Mouse (Mus musculus) CH12.LX (cell line): ENCODE data around the gene Gif. TPM values are rescaled to one million over a fixed set of nuclear protein-coding genes. Genes with fewer than 3 reads are reported as not detected.
A peak's percentile ranks its signal among the peaks of the same experiment; 100 is the strongest.

ENCODE experiments used
- DNase-seq: peaks from one replicate; pipeline ENCODE4 v3.0.0-alpha.2; 2013; ENCODE audit errors: extremely low read depth
- H3K27ac ChIP-seq: 2 replicates; pipeline ENCODE4 v1.5.1; 2012; ENCODE audit warnings: low read depth, mild to moderate bottlenecking, control low read depth, moderate library complexity; ENCODE audit not compliant: insufficient read depth
- H3K27me3 ChIP-seq: replicated peaks from 2 replicates; pipeline ENCODE3; 2012; ENCODE audit warnings: inconsistent platforms
- H3K36me3 ChIP-seq, 2 experiments: replicated peaks in 1 of 2; 2 replicates each; pipeline versions ENCODE3 to v1.6.1; 2012; ENCODE audit warnings: inconsistent platforms in 1 of 2, low read length in 1 of 2, mild to moderate bottlenecking in 1 of 2, mixed read lengths in 1 of 2, moderate library complexity in 1 of 2; ENCODE audit not compliant: control insufficient read depth in 1 of 2, insufficient read depth in 1 of 2
- H3K4me1 ChIP-seq, 2 experiments: 2 replicates each; pipeline ENCODE4 v1.6.1; 2012; ENCODE audit warnings: inconsistent platforms in 1 of 2, moderate library complexity in 1 of 2; ENCODE audit not compliant: insufficient read depth in 2 of 2, control insufficient read depth in 1 of 2
- H3K4me2 ChIP-seq: 2 replicates; pipeline ENCODE4 v1.6.1; 2012; ENCODE audit warnings: low read depth, mild to moderate bottlenecking, control low read depth; ENCODE audit not compliant: poor library complexity, insufficient read depth, severe bottlenecking
- H3K4me3 ChIP-seq, 3 experiments: fragments of 150-350 bp in 1 of 3; sonication (generic) in 1 of 3; replicated peaks in 1 of 3; 2 replicates each; pipeline versions ENCODE3 to v1.5.1; 2011 to 2012; ENCODE audit warnings: low read depth in 2 of 3, low read length in 2 of 3, mild to moderate bottlenecking in 2 of 3, moderate library complexity in 2 of 3, control low read depth in 1 of 3, improper control_type of control experiment in 1 of 3, inconsistent platforms in 1 of 3, mixed read lengths in 1 of 3; ENCODE audit not compliant: poor library complexity in 1 of 3
- H3K79me2 ChIP-seq: replicated peaks from 2 replicates; pipeline ENCODE4 v1.6.1; 2012; ENCODE audit warnings: mild to moderate bottlenecking, moderate library complexity; ENCODE audit not compliant: control insufficient read depth, poor library complexity, insufficient read depth, severe bottlenecking; ENCODE audit errors: extremely low read depth
- H3K9ac ChIP-seq: 2 replicates; pipeline ENCODE4 v1.6.1; 2012; ENCODE audit warnings: low read depth, mild to moderate bottlenecking, control low read depth, moderate library complexity; ENCODE audit not compliant: insufficient read depth
- H3K9me3 ChIP-seq: replicated peaks from 2 replicates; pipeline ENCODE3; 2012; ENCODE audit warnings: low read length, inconsistent platforms, mixed read lengths
- CHD1 ChIP-seq: IDR thresholded peaks from 2 replicates; pipeline ENCODE4 v1.6.1; 2012; ENCODE audit warnings: low read depth, low read length, improper control_type of control experiment, inconsistent platforms
- CHD2 ChIP-seq: IDR thresholded peaks from 2 replicates; pipeline ENCODE4 v1.6.1; 2011; ENCODE audit warnings: low read length, improper control_type of control experiment
- CTCF ChIP-seq, 2 experiments: IDR thresholded peaks in 1 of 2; conservative IDR thresholded peaks in 1 of 2; 2 replicates each; pipeline ENCODE4 v1.5.1; 2011 to 2012; ENCODE audit warnings: low read depth in 2 of 2, low read length in 2 of 2, improper control_type of control experiment in 1 of 2, inconsistent platforms in 1 of 2, mild to moderate bottlenecking in 1 of 2, moderate library complexity in 1 of 2
- ELF1 ChIP-seq: IDR thresholded peaks from 2 replicates; pipeline ENCODE4 v1.6.1; 2014; ENCODE audit warnings: low read depth, mild to moderate bottlenecking, inconsistent platforms, low read length, improper control_type of control experiment
- EP300 ChIP-seq: IDR thresholded peaks from 2 replicates; pipeline ENCODE4 v1.6.1; 2011; ENCODE audit warnings: low read length, improper control_type of control experiment
- IRF4 ChIP-seq: IDR thresholded peaks from 2 replicates; pipeline ENCODE4 v1.6.1; 2014; ENCODE audit warnings: low read depth, mild to moderate bottlenecking, inconsistent platforms, low read length, improper control_type of control experiment
- JUN ChIP-seq: IDR thresholded peaks from 2 replicates; pipeline ENCODE4 v1.6.1; 2011; ENCODE audit warnings: low read depth, mild to moderate bottlenecking, low read length, improper control_type of control experiment, moderate library complexity; ENCODE audit not compliant: insufficient read depth
- JUND ChIP-seq: conservative IDR thresholded peaks from 2 replicates; pipeline ENCODE4 v1.6.1; 2011; ENCODE audit warnings: low read depth, low read length, improper control_type of control experiment
- MAFK ChIP-seq: IDR thresholded peaks from 2 replicates; pipeline ENCODE4 v1.6.1; 2011; ENCODE audit warnings: low read length, improper control_type of control experiment; ENCODE audit not compliant: insufficient replicate concordance
- MAX ChIP-seq: IDR thresholded peaks from 2 replicates; pipeline ENCODE4 v1.6.1; 2011; ENCODE audit warnings: low read length, improper control_type of control experiment
- MAZ ChIP-seq: IDR thresholded peaks from 2 replicates; pipeline ENCODE4 v1.6.1; 2012; ENCODE audit warnings: low read depth, mild to moderate bottlenecking, inconsistent platforms, low read length, improper control_type of control experiment, moderate library complexity
- MEF2A ChIP-seq: IDR thresholded peaks from 2 replicates; pipeline ENCODE4 v1.6.1; 2014; ENCODE audit warnings: low read depth, mild to moderate bottlenecking, inconsistent platforms, low read length, improper control_type of control experiment, borderline replicate concordance
- MYC ChIP-seq: IDR thresholded peaks from 2 replicates; pipeline ENCODE4 v1.6.1; 2011; ENCODE audit warnings: low read depth, mild to moderate bottlenecking, improper control_type of control experiment, low read length
- NELFE ChIP-seq: IDR thresholded peaks from 2 replicates; pipeline ENCODE4 v1.6.1; 2011; ENCODE audit warnings: low read depth, low read length, improper control_type of control experiment
- NRF1 ChIP-seq: IDR thresholded peaks from 2 replicates; pipeline ENCODE4 v1.6.1; 2014; ENCODE audit warnings: low read depth, mild to moderate bottlenecking, inconsistent platforms, low read length, improper control_type of control experiment, moderate library complexity
- PAX5 ChIP-seq: IDR thresholded peaks from 2 replicates; pipeline ENCODE4 v1.6.1; 2012; ENCODE audit warnings: low read length, inconsistent platforms, mixed read lengths
- POLR2AphosphoS2 ChIP-seq: IDR thresholded peaks from 2 replicates; pipeline ENCODE4 v1.6.1; 2011; ENCODE audit warnings: low read depth, low read length, improper control_type of control experiment
- RAD21 ChIP-seq: IDR thresholded peaks from 2 replicates; pipeline ENCODE4 v1.6.1; 2011; ENCODE audit warnings: low read depth, mild to moderate bottlenecking, low read length, improper control_type of control experiment, moderate library complexity
- SMC3 ChIP-seq: IDR thresholded peaks from 2 replicates; pipeline ENCODE4 v1.6.1; 2011; ENCODE audit warnings: low read depth, low read length, improper control_type of control experiment
- TBP ChIP-seq: conservative IDR thresholded peaks from 2 replicates; pipeline ENCODE4 v1.6.1; 2011; ENCODE audit warnings: low read depth, low read length, improper control_type of control experiment
- TCF12 ChIP-seq: IDR thresholded peaks from 2 replicates; pipeline ENCODE4 v1.6.1; 2014; ENCODE audit warnings: low read depth, mild to moderate bottlenecking, inconsistent platforms, low read length, improper control_type of control experiment
- USF1 ChIP-seq: IDR thresholded peaks from 2 replicates; pipeline ENCODE4 v1.6.1; 2014; ENCODE audit warnings: low read depth, mild to moderate bottlenecking, inconsistent platforms, low read length, improper control_type of control experiment
- USF2 ChIP-seq: conservative IDR thresholded peaks from 2 replicates; pipeline ENCODE4 v1.6.1; 2011; ENCODE audit warnings: low read depth, low read length, improper control_type of control experiment
- ZC3H11A ChIP-seq: IDR thresholded peaks from 2 replicates; pipeline ENCODE4 v1.6.1; 2012; ENCODE audit warnings: low read depth, mild to moderate bottlenecking, inconsistent platforms, low read length, improper control_type of control experiment
- ZMIZ1 ChIP-seq: IDR thresholded peaks from 2 replicates; pipeline ENCODE4 v1.6.1; 2012; ENCODE audit warnings: low read depth, mild to moderate bottlenecking, inconsistent platforms, low read length, improper control_type of control experiment
- dilution Hi-C: fragments of 300-500 bp; cut with MboI; formaldehyde crosslinking; loops from 2 replicates; pipeline ENCODE4 v1.14.3; 2020; ENCODE audit warnings: low sequenced_read_pairs; ENCODE audit not compliant: extremely low pct_unique_long_range_greater_than_20kb, extremely low pct_ligation_motif_present
- in situ Hi-C: fragments of 300-500 bp; cut with MboI; formaldehyde crosslinking; loops from 3 replicates; pipeline ENCODE4 v1.14.3; 2019; ENCODE audit warnings: low sequenced_read_pairs, low pct_ligation_motif_present, low pct_unique_long_range_greater_than_20kb, mixed read lengths
- polyA plus RNA-seq: library from polyadenylated mRNA; unstranded; fragments of >175 nt; gene quantifications from 2 replicates; pipeline ENCODE4 v1.2.1, GENCODE M21; 2012; ENCODE audit warnings: low read depth; ENCODE audit not compliant: insufficient read length
- total RNA-seq, 2 experiments: library from RNA; depleted of rRNA; stranded (reverse); fragments of 300-350 nt in 1 of 2; fragments of >200 nt in 1 of 2; gene quantifications; 2 replicates each; pipeline ENCODE4 v1.2.3; 2012 to 2014

Gene Gif
- total and polyA plus RNA-seq, 3 experiments = 0.21 to 0.28 (median 0.24) TPM

GRCm38 (mm10) chr19:11745680-11746079, 1.7 kb upstream of the Gif start:
- dilution Hi-C loops (no loop called here), in situ Hi-C loops (no loop called here)
- Histone ChIP-seq H3K9ac (no peak overlapping the region), H3K4me2 (no peak overlapping the region), H3K27me3 (no peaks in the 10 kb centered on the region), H3K27ac (no peak overlapping the region), H3K9me3 (no peaks in the 10 kb centered on the region), H3K36me3 (no peaks in the 10 kb centered on the region), H3K4me3 (no peak overlapping the region), H3K4me1 (peaks cover 5 to 14% of the 10 kb centered on the region in 2 experiments), H3K79me2 (no peaks in the 10 kb centered on the region)
- TF ChIP-seq MAX (no peak), TBP (no peak), USF2 (no peak), CHD2 (no peak), ZMIZ1 (no peak), ZC3H11A (no peak), NRF1 (no peak), TCF12 (no peak), MEF2A (no peak), CHD1 (no peak), POLR2AphosphoS2 (no peak), MAFK (no peak), JUN (no peak), SMC3 (no peak), IRF4 (no peak), MAZ (no peak), USF1 (no peak), PAX5 (no peak), ELF1 (no peak), EP300 (no peak)
- no peak for DNase-seq

DNA sequence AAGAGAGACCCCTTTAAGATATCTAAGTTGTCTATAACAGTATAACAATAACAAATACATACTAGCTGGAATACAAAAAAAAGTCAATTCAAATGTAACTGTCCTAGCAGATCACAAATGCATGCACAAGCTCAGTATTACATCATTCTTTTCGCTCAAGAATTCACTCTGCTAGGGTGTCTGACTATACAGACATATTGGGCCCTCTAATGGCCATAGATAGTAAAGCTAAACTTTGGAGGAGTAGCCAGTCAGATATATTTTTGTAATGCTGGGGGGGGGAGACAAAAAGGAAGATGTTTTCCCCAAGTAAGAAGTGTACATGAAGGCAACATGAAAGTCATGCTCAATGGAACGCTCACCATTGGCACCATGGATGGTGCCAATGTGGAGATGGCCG, 17.7 kb downstream of the Gif start:
- Histone ChIP-seq H3K4me2 (no peak overlapping the region), H3K4me1 (peaks cover 18 to 46% of the 10 kb centered on the region in 2 experiments), H3K79me2 (no peaks in the 10 kb centered on the region), H3K27me3 (no peaks in the 10 kb centered on the region), H3K9ac (no peak overlapping the region), H3K4me3 (no peak overlapping the region), H3K36me3 (no peaks in the 10 kb centered on the region), H3K27ac (peak overlapping the region; percentile 82; the same call in 1 of the 2 replicates), H3K9me3 (no peaks in the 10 kb centered on the region)
- in situ Hi-C loops (loop anchor here (5.0 to 25.0 kb wide), 3 partner anchors 158 to 578 kb away; partner anchors contain the start of gene Ms4a13), dilution Hi-C loops (no loop called here)
- peak; percentile 53 for DNase-seq
- TF ChIP-seq JUND (peak; percentile 37; the same call in 1 of the 2 replicates), CTCF (conservative IDR thresholded peaks at IDR 0.05 in 1 of 2, IDR thresholded peaks at IDR 0.05 in 1 of 2; ENCODE audit: low read depth in 2 of 2, low read length in 2 of 2) (peak in 1 of 2 experiments; percentile 84; a peak in 2 of 4 replicates), MEF2A (no peak), RAD21 (peak; percentile 88), IRF4 (peak; percentile 32; the same call in 1 of the 2 replicates), NELFE (no peak), ZC3H11A (peak; percentile 34; the same call in 1 of the 2 replicates), NRF1 (no peak), JUN (peak; percentile 42; the same call in 1 of the 2 replicates), MYC (0 out of 2 replicates have a peak, but pooled peaks have one; percentile 31), SMC3 (peak; percentile 72)
